Mouse (Mus musculus): ENCODE results near the gene Zdhhc18. TPM values are rescaled to one million over a fixed set of nuclear protein-coding genes. Genes with fewer than 3 reads are reported as not detected.

Zdhhc18 gene
- polyA plus RNA-seq, 1 experiment from 2014 or later, result 5.8 TPM

DNA sequence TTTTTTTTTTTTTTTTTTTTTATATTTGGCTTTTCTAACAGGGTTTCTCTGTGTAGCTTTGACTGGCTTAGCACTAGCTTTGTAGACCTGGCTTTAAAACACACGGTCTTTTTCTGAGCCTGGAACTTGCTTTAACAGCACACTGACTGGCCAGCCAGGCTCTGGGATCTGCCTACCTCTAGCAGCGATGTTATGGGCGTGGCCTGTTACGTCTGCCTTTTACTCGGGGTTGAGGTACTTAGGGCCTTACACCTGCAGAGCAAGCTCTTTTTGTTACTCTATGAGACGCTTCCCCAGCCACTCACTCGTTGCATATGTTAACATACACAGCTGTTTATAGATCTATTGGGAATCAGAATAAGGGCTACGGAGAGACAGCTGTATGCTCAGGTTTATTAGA lies 82.7 kb downstream of the Zdhhc18 start:
- 21% methylated on average over 8 of the region's 8 CpGs for WGBS
- H3K9ac ChIP-seq (replicated peaks; ENCODE audit: low read depth), result no peak overlapping the region
- H3K27me3 ChIP-seq (replicated peaks; ENCODE audit: insufficient read depth, low read length), result no peaks in the 10 kb centered on the region
- H3K9me3 ChIP-seq (ENCODE audit: low read length), result no peaks in the 10 kb centered on the region
- H3K4me2 ChIP-seq (replicated peaks; ENCODE audit: low read depth, low read length), result no peak overlapping the region
- DNase-seq (ENCODE audit: low spot score), result no peak
- no peak for ATAC-seq
- H3K4me3 ChIP-seq (ENCODE audit: low read depth, low read length), result no peak overlapping the region
- no peaks in the 10 kb centered on the region for H3K36me3 ChIP-seq (ENCODE audit: insufficient read depth, low read length)
- TF ChIP-seq EP300 (IDR thresholded peaks at IDR 0.05) (no peak), CTCF (IDR thresholded peaks at IDR 0.05) (no peak)
- no peak overlapping the region for H3K27ac ChIP-seq (ENCODE audit: low read length)
- H3K4me1 ChIP-seq (ENCODE audit: insufficient read depth, low read depth, low read length), result no peaks in the 10 kb centered on the region

DNA sequence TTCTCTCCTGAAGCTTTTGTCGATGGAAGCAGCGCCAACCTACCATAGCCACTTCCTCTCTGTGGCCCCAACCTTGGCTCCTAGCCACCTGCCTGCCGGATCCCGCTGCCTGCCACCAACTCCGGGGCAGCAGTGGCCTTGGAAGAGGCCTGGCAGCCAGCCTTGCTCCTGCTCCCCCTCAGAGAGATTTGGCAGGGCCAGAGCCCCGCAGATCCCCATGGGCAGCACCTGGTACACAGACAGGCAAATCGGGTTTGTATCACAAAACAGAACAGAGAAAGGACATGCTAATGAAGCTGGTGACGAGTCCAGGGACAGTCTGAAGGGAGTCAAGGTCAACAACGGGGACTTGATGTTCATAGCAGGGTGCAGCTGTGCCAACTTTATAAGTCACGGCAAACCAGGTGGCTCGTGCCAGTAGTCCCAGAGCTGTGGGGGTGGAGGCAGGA lies 86.8 kb downstream of the Zdhhc18 start:
- Histone ChIP-seq H3K9ac (replicated peaks; ENCODE audit: low read depth) (no peak overlapping the region), H3K4me1 (ENCODE audit: insufficient read depth, low read depth, low read length) (no peaks in the 10 kb centered on the region), H3K4me2 (replicated peaks; ENCODE audit: low read depth, low read length) (no peak overlapping the region), H3K4me3 (ENCODE audit: low read depth, low read length) (no peak overlapping the region), H3K9me3 (ENCODE audit: low read length) (no peaks in the 10 kb centered on the region), H3K27me3 (replicated peaks; ENCODE audit: insufficient read depth, low read length) (no peaks in the 10 kb centered on the region), H3K27ac (ENCODE audit: low read length) (no peak overlapping the region), H3K36me3 (ENCODE audit: insufficient read depth, low read length) (no peaks in the 10 kb centered on the region)
- no peak for TF ChIP-seq CTCF (IDR thresholded peaks at IDR 0.05)
- TF ChIP-seq EP300 (IDR thresholded peaks at IDR 0.05), result no peak
- 54% methylated on average over 11 of the region's 11 CpGs for WGBS
- no peak for DNase-seq (ENCODE audit: low spot score)
- ATAC-seq, result no peak

DNA sequence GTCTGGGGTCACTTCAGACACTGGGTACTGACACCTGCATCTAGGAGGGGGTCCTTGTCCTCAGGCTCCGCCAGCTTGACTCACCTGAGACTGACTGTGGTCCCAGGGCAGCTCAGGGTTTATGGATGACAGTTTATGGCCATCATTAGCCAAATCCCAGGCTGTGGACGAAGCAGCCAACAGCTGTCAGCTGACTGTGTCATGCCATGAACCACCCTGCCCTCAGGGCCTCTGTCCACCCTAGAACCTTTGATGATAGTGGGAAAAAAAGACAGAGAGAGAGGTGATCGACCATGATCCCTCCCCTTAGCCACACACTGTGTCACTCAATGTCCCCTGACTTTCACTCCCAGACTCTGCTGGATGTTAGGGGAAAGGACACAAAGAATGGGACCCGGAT lies 88.3 kb downstream of the Zdhhc18 start:
- TF ChIP-seq EP300 (IDR thresholded peaks at IDR 0.05), result no peak
- no peak for TF ChIP-seq CTCF (IDR thresholded peaks at IDR 0.05)
- 63% methylated on average over 4 of the region's 4 CpGs for WGBS
- no peak overlapping the region for H3K4me2 ChIP-seq (replicated peaks; ENCODE audit: low read depth, low read length)
- no peaks in the 10 kb centered on the region for H3K4me1 ChIP-seq (ENCODE audit: insufficient read depth, low read depth, low read length)
- H3K4me3 ChIP-seq (ENCODE audit: low read depth, low read length), result no peak overlapping the region
- no peak overlapping the region for H3K9ac ChIP-seq (replicated peaks; ENCODE audit: low read depth)
- no peaks in the 10 kb centered on the region for H3K36me3 ChIP-seq (ENCODE audit: insufficient read depth, low read length)
- no peak overlapping the region for H3K27ac ChIP-seq (ENCODE audit: low read length)
- no peaks in the 10 kb centered on the region for H3K27me3 ChIP-seq (replicated peaks; ENCODE audit: insufficient read depth, low read length)
- H3K9me3 ChIP-seq (ENCODE audit: low read length), result no peaks in the 10 kb centered on the region
- ATAC-seq, result no peak
- no peak for DNase-seq (ENCODE audit: low spot score)

DNA sequence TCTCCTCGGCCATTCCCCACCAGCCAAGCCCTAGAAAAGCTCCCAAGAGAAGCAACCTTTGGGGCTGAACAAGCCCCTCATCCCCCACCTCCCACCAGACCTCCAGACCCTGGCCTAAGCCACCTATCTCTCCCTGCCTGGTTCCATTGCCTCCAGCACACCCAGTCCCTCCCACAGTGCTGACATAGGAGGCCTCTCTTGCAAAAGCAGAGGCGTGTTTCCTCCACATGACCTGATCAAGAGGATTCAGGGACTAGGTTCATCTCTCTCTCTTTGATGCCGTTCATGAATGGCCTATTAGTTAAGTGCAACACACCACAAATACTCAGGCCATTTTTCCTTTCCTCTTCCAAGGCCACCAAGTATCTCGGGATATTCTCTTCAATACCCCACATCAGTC lies 90.1 kb downstream of the Zdhhc18 start:
- Histone ChIP-seq H3K9ac (replicated peaks; ENCODE audit: low read depth) (no peak overlapping the region), H3K4me3 (ENCODE audit: low read depth, low read length) (no peak overlapping the region), H3K36me3 (ENCODE audit: insufficient read depth, low read length) (no peaks in the 10 kb centered on the region), H3K9me3 (ENCODE audit: low read length) (no peaks in the 10 kb centered on the region), H3K27me3 (replicated peaks; ENCODE audit: insufficient read depth, low read length) (no peaks in the 10 kb centered on the region), H3K4me2 (replicated peaks; ENCODE audit: low read depth, low read length) (no peak overlapping the region), H3K27ac (ENCODE audit: low read length) (no peak overlapping the region), H3K4me1 (ENCODE audit: insufficient read depth, low read depth, low read length) (no peaks in the 10 kb centered on the region)
- ATAC-seq (no peak), DNase-seq (ENCODE audit: low spot score) (no peak)
- TF ChIP-seq CTCF (IDR thresholded peaks at IDR 0.05) (no peak), EP300 (IDR thresholded peaks at IDR 0.05) (no peak)
- WGBS, result 68% methylated on average over 4 of the region's 4 CpGs

DNA sequence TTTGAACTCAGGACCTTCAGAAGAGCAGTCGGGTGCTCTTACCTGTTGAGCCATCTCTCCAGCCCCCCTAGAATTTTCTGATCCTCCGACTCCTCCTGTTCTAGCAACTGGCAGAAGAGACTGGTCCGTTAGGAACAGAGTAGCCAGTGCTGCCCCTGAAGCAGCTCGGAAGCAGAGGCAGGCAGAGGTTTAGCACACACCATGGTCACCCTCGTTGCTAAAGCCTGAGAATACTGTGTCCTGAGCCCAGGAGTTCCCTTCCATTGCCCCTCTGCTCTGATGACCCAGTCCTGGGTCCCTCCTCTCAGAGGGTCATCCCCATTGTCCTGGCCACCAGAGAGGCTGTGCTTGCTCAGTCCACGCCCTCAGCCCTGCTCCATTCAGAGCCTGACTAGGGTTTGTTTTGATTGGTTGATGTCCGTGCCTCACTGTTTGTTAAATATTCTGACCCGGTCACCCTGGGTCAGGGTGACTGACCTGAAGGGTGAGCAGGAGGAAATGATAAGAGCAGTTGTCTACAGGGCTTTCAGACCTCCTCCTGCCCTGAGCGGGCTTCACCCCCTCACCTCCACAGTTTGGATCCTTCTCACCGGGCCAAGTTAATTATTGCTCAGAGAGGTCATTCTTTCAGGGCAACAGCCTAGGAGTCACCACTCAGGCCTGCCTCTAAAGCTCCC lies 92.8 kb downstream of the Zdhhc18 start:
- Histone ChIP-seq H3K27ac (ENCODE audit: low read length) (no peak overlapping the region), H3K27me3 (replicated peaks; ENCODE audit: insufficient read depth, low read length) (no peaks in the 10 kb centered on the region), H3K9ac (replicated peaks; ENCODE audit: low read depth) (no peak overlapping the region), H3K36me3 (ENCODE audit: insufficient read depth, low read length) (no peaks in the 10 kb centered on the region), H3K9me3 (ENCODE audit: low read length) (no peaks in the 10 kb centered on the region), H3K4me1 (ENCODE audit: insufficient read depth, low read depth, low read length) (no peaks in the 10 kb centered on the region), H3K4me3 (ENCODE audit: low read depth, low read length) (no peak overlapping the region), H3K4me2 (replicated peaks; ENCODE audit: low read depth, low read length) (no peak overlapping the region)
- ATAC-seq (no peak), DNase-seq (ENCODE audit: low spot score) (no peak)
- no peak for TF ChIP-seq CTCF (IDR thresholded peaks at IDR 0.05)
- TF ChIP-seq EP300 (IDR thresholded peaks at IDR 0.05), result no peak
- 25% methylated on average over 10 of the region's 10 CpGs for WGBS

Small RNA genes within 50 kb of the gene (microRNA-seq; reads per million reads assigned to microRNA genes)
- not detected for gene Gm23158

Other genes with a start within 250 kb of the Zdhhc18 start
- 11.0 and 19.1 TPM in 2 replicates for gene Tent5b, start 170.0 kb downstream of the Zdhhc18 start, polyA plus RNA-seq (2015; fragmentation: Nextera tagmentation; extraction: Ambion mirVana)
- 1.1 and 1.4 TPM in 2 replicates for gene Trnp1, start 151.6 kb downstream of the Zdhhc18 start, polyA plus RNA-seq (2015; fragmentation: Nextera tagmentation; extraction: Ambion mirVana)
- 24.8 TPM in 2 replicates for gene Kdf1, start 131.2 kb downstream of the Zdhhc18 start, polyA plus RNA-seq (2015; fragmentation: Nextera tagmentation; extraction: Ambion mirVana)
- gene Nudc, start 104.2 kb downstream of the Zdhhc18 start, polyA plus RNA-seq (2015; fragmentation: Nextera tagmentation; extraction: Ambion mirVana), result 130 and 154 TPM in 2 replicates
- gene Nr0b2, start 96.8 kb downstream of the Zdhhc18 start, polyA plus RNA-seq (2015; fragmentation: Nextera tagmentation; extraction: Ambion mirVana), result 0.37 and 0.39 TPM in 2 replicates
- 6.7 and 7.1 TPM in 2 replicates for gene Gpatch3, start 75.4 kb downstream of the Zdhhc18 start, polyA plus RNA-seq (2015; fragmentation: Nextera tagmentation; extraction: Ambion mirVana)
- 15.8 and 17.6 TPM in 2 replicates for gene Gpn2, start 65.8 kb downstream of the Zdhhc18 start, polyA plus RNA-seq (2015; fragmentation: Nextera tagmentation; extraction: Ambion mirVana)
- gene Sfn, start 48.0 kb downstream of the Zdhhc18 start, polyA plus RNA-seq (2015; fragmentation: Nextera tagmentation; extraction: Ambion mirVana), result 23.7 and 32.4 TPM in 2 replicates
- gene Pigv, start 22.5 kb upstream of the Zdhhc18 start, polyA plus RNA-seq (2015; fragmentation: Nextera tagmentation; extraction: Ambion mirVana), result 17.3 and 17.8 TPM in 2 replicates
- 13.7 and 18.6 TPM in 2 replicates for gene Arid1a, start 106.6 kb upstream of the Zdhhc18 start, polyA plus RNA-seq (2015; fragmentation: Nextera tagmentation; extraction: Ambion mirVana)
- 36.2 and 38.0 TPM in 2 replicates for gene Rps6ka1, start 237.6 kb upstream of the Zdhhc18 start, polyA plus RNA-seq (2015; fragmentation: Nextera tagmentation; extraction: Ambion mirVana)